Mouse (Mus musculus) C2C12 (cell line): ENCODE results near the gene Dnah7b. TPM values are rescaled to one million over a fixed set of nuclear protein-coding genes. Genes with fewer than 3 reads are reported as not detected.
"Not testable (repeated sequence)": the region's sequence is repeated elsewhere in the genome, so short reads cannot be mapped to it uniquely, and the experiment has no call there.

Source experiments
- H3K27me3 ChIP-seq: one replicate; pipeline ENCODE4 v1.6.1; 2011; ENCODE audit not compliant: control insufficient read depth, insufficient read depth, insufficient read length
- H3K36me3 ChIP-seq: one replicate; pipeline ENCODE4 v1.6.1; 2011; ENCODE audit not compliant: control insufficient read depth, insufficient read depth
- H3K4me3 ChIP-seq: one replicate; pipeline ENCODE4 v1.5.1; 2011; ENCODE audit warnings: mild to moderate bottlenecking, control low read depth; ENCODE audit not compliant: poor library complexity, insufficient read depth, severe bottlenecking
- H3K79me2 ChIP-seq: one replicate; pipeline ENCODE4 v1.6.1; 2011; ENCODE audit not compliant: control insufficient read depth, insufficient read depth
- H3K79me3 ChIP-seq: one replicate; pipeline ENCODE4 v1.6.1; 2011; ENCODE audit warnings: low read depth, control low read depth
- H3ac ChIP-seq: one replicate; pipeline ENCODE3; 2011; ENCODE audit warnings: low read depth; ENCODE audit not compliant: control insufficient read depth, insufficient read length
- CEBPB ChIP-seq: IDR thresholded peaks from one replicate; pipeline ENCODE4 v1.6.1; 2011; ENCODE audit warnings: low read depth, mild to moderate bottlenecking, control low read depth, moderate library complexity
- CTCF ChIP-seq: IDR thresholded peaks from one replicate; pipeline ENCODE4 v1.5.1; 2011; ENCODE audit not compliant: control insufficient read depth, insufficient read depth, insufficient read length
- FOSL1 ChIP-seq: IDR thresholded peaks from one replicate; pipeline ENCODE4 v1.8.0; 2011; ENCODE audit warnings: mild to moderate bottlenecking, low read length; ENCODE audit not compliant: poor library complexity, insufficient read depth, severe bottlenecking
- MAX ChIP-seq: IDR thresholded peaks from one replicate; pipeline ENCODE4 v1.6.1; 2011; ENCODE audit warnings: mild to moderate bottlenecking, control low read depth
- MYOD1 ChIP-seq: IDR thresholded peaks from one replicate; pipeline ENCODE4 v1.6.1; 2011; ENCODE audit warnings: low read depth; ENCODE audit not compliant: control insufficient read depth, insufficient read length
- MYOG ChIP-seq: IDR thresholded peaks from one replicate; pipeline ENCODE4 v1.6.1; 2011; ENCODE audit not compliant: control insufficient read depth, insufficient read length; ENCODE audit errors: extremely low read depth
- USF1 ChIP-seq: IDR thresholded peaks from one replicate; pipeline ENCODE4 v1.6.1; 2011; ENCODE audit warnings: low read depth, mild to moderate bottlenecking, control low read depth, moderate library complexity
- polyA plus RNA-seq: library from polyadenylated mRNA; unstranded; fragments of >200 nt; fragmentation: generic; extraction: Trizol; gene quantifications from one replicate; pipeline ENCODE4 v1.2.1, GENCODE M21; 2012; ENCODE audit warnings: missing spikeins

Gene Dnah7b
- polyA plus RNA-seq, 1 experiment, result not detected

DNA sequence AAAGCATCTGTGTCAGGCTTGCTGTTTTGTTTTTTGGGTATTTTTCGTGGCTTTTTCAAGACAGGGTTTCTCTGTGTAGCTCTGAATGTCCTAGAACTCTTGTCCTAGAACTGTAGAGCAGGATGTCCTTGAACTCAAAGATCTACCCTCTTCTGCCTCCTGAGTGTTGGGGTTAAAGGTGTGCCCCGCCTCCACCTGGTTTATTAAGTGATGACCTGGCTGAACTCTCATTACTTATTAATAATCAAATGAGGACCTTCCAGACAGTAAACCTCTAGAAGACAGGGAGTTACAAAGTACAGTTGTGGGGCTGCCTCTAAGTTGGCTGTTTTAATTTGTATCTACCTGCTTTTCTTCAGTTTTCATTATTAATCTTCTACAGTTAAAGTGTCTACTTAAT is 202.7 kb downstream of the Dnah7b start:
- H3ac ChIP-seq, H3K27me3 ChIP-seq, H3K79me2 ChIP-seq, H3K36me3 ChIP-seq, H3K4me3 ChIP-seq, H3K79me3 ChIP-seq: not testable (repeated sequence)

GRCm38 (mm10) chr1:46271927-46272326 is 205.8 kb downstream of the Dnah7b start:
- TF ChIP-seq MAX, result no peak
- TF ChIP-seq MYOD1, result no peak
- TF ChIP-seq USF1, result no peak
- no peak for TF ChIP-seq CTCF
- TF ChIP-seq FOSL1, result no peak
- no peak for TF ChIP-seq CEBPB
- TF ChIP-seq MYOG, result no peak
- Histone ChIP-seq H3K79me2 (no peaks in the 10 kb centered on the region), H3K36me3 (no peaks in the 10 kb centered on the region), H3ac (no peak overlapping the region), H3K79me3 (no peaks in the 10 kb centered on the region), H3K4me3 (no peak overlapping the region), H3K27me3 (no peaks in the 10 kb centered on the region)

GRCm38 (mm10) chr1:46278057-46278910 is 212.2 kb downstream of the Dnah7b start:
- not testable (repeated sequence) for H3K79me2 ChIP-seq, H3K27me3 ChIP-seq, H3K36me3 ChIP-seq, H3K4me3 ChIP-seq, H3K79me3 ChIP-seq, H3ac ChIP-seq

- H3K79me3 ChIP-seq, H3ac ChIP-seq, H3K27me3 ChIP-seq, H3K36me3 ChIP-seq, H3K4me3 ChIP-seq, H3K79me2 ChIP-seq: not testable (repeated sequence)
Observed at GRCm38 (mm10) chr1:46278911-46279565, 212.9 kb downstream of the Dnah7b start.

GRCm38 (mm10) chr1:46294451-46294850 is 228.3 kb downstream of the Dnah7b start:
- not testable (repeated sequence) for H3K27me3 ChIP-seq, H3ac ChIP-seq, H3K79me3 ChIP-seq, H3K79me2 ChIP-seq, H3K4me3 ChIP-seq, H3K36me3 ChIP-seq

DNA sequence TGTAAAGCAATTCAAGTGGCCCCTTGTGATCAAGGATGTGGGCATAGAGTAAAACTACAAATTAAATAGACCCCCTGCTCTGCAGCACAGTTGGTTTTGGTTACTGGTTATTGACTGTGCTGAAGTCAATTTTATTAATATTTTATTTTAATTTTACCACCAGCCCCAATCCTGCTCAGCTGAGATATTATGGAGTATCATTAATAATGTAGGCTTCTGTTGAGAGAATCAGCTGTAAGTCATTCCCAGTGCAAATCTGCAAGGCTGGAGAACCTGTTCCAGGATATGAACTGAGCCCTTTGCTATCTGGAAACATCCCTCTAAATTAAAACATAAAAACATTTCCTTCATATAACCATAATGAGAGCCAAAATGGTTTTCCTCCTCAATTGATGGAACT is 259.8 kb downstream of the Dnah7b start:
- not testable (repeated sequence) for H3K79me2 ChIP-seq, H3ac ChIP-seq, H3K36me3 ChIP-seq, H3K27me3 ChIP-seq, H3K4me3 ChIP-seq, H3K79me3 ChIP-seq

- H3K27me3 ChIP-seq, H3ac ChIP-seq, H3K79me2 ChIP-seq, H3K4me3 ChIP-seq, H3K36me3 ChIP-seq, H3K79me3 ChIP-seq: not testable (repeated sequence)
Observed at GRCm38 (mm10) chr1:46345301-46345700, 279.2 kb downstream of the Dnah7b start.

GRCm38 (mm10) chr1:46380641-46381040 is 314.5 kb downstream of the Dnah7b start:
- not testable (repeated sequence) for H3K27me3 ChIP-seq, H3K79me3 ChIP-seq, H3K79me2 ChIP-seq, H3K4me3 ChIP-seq, H3ac ChIP-seq, H3K36me3 ChIP-seq

- H3K36me3 ChIP-seq, H3ac ChIP-seq, H3K27me3 ChIP-seq, H3K4me3 ChIP-seq, H3K79me2 ChIP-seq, H3K79me3 ChIP-seq: not testable (repeated sequence)
Observed at GRCm38 (mm10) chr1:46394681-46395297, 328.7 kb downstream of the Dnah7b start.
